Mouse (Mus musculus) yolk sac, embryonic 10.5 days (tissue): Measurements from ENCODE around the gene Rps17.

Source experiments
- DNase-seq: peaks from one replicate; pipeline ENCODE4 v3.0.0-alpha.2; 2017; ENCODE audit warnings: low spot score

Rps17 gene

GRCm38 (mm10) chr7:81331851-81332250 lies 13.2 kb downstream of the Rps17 start:
- no peak for DNase-seq

GRCm38 (mm10) chr7:81330767-81331166 lies 14.3 kb downstream of the Rps17 start:
- DNase-seq = no peak

- no peak for DNase-seq
These were observed 17.4 kb downstream of the Rps17 start for GRCm38 (mm10) chr7:81327661-81328060.

GRCm38 (mm10) chr7:81326859-81327258 lies 18.2 kb downstream of the Rps17 start:
- no peak for DNase-seq

- no peak for DNase-seq
These were observed 19.0 kb downstream of the Rps17 start for GRCm38 (mm10) chr7:81326043-81326442.

- DNase-seq = no peak
These were observed 23.3 kb downstream of the Rps17 start for GRCm38 (mm10) chr7:81321776-81322175.

GRCm38 (mm10) chr7:81319749-81320148 lies 25.3 kb downstream of the Rps17 start:
- DNase-seq = no peak

- DNase-seq = no peak
These were observed 29.5 kb downstream of the Rps17 start for GRCm38 (mm10) chr7:81315583-81315982.

GRCm38 (mm10) chr7:81311581-81311980 lies 33.5 kb downstream of the Rps17 start:
- DNase-seq = no peak

- no peak for DNase-seq
These were observed 33.9 kb downstream of the Rps17 start for GRCm38 (mm10) chr7:81311130-81311529.

- no peak for DNase-seq
These were observed 35.8 kb downstream of the Rps17 start for GRCm38 (mm10) chr7:81309247-81309646.

- no peak for DNase-seq
These were observed 37.3 kb downstream of the Rps17 start for GRCm38 (mm10) chr7:81307735-81308134.

- no peak for DNase-seq
These were observed 40.4 kb downstream of the Rps17 start for GRCm38 (mm10) chr7:81304675-81305074.

GRCm38 (mm10) chr7:81304100-81304499 lies 41.0 kb downstream of the Rps17 start:
- DNase-seq = peak; percentile 13

GRCm38 (mm10) chr7:81303682-81304081 lies 41.4 kb downstream of the Rps17 start:
- no peak for DNase-seq

GRCm38 (mm10) chr7:81301323-81301722 lies 43.7 kb downstream of the Rps17 start:
- DNase-seq = no peak

GRCm38 (mm10) chr7:81298206-81298605 lies 46.8 kb downstream of the Rps17 start:
- peak; percentile 60 for DNase-seq

- DNase-seq = no peak
These were observed 49.9 kb downstream of the Rps17 start for GRCm38 (mm10) chr7:81295169-81295568.
